Mouse (Mus musculus) cerebellum, adult 2 months (tissue): ENCODE data around the gene Nus1.

ENCODE experiments used
- CTCF ChIP-seq: fragments of 200-500 bp; IDR thresholded peaks from 2 replicates; pipeline ENCODE4 v1.5.1; 2011; ENCODE audit warnings: low read depth, mild to moderate bottlenecking, control low read depth, low read length, moderate library complexity, borderline replicate concordance; ENCODE audit not compliant: insufficient read depth
- POLR2A ChIP-seq: fragments of 200-500 bp; IDR thresholded peaks from 2 replicates; pipeline ENCODE4 v1.6.1; 2011; ENCODE audit warnings: low read length, control low read depth, borderline replicate concordance; ENCODE audit not compliant: insufficient read depth

- no peak for TF ChIP-seq POLR2A
- TF ChIP-seq CTCF, result no peak
Observed at GRCm38 (mm10) chr10:52418931-52419330, 1.6 kb downstream of the Nus1 start.
